Mouse (Mus musculus) midbrain, embryonic 14.5 days (tissue): ENCODE data around the gene Mrpl41. TPM values are rescaled to one million over a fixed set of nuclear protein-coding genes. Genes with fewer than 3 reads are reported as not detected.
A peak's percentile ranks its signal among the peaks of the same experiment; 100 is the strongest.
"Not testable (repeated sequence)": the region's sequence is repeated elsewhere in the genome, so short reads cannot be mapped to it uniquely, and the experiment has no call there.

ENCODE experiments used
- ATAC-seq: fragments of 200-750 bp; cut with Nextera tagmentation; 2 replicates; pipeline ENCODE4 v1.8.0; 2017; ENCODE audit warnings: moderate number of reproducible peaks, moderate library complexity; ENCODE audit not compliant: low FRiP score, low TSS enrichment
- DNase-seq: peaks from one replicate; pipeline ENCODE4 v3.0.0-alpha.2; 2015
- H3K27ac ChIP-seq: fragments of 300-500 bp; sonication (generic); replicated peaks from 2 replicates; pipeline ENCODE4 v1.5.1; 2014; ENCODE audit warnings: mild to moderate bottlenecking, low read depth, low read length, moderate library complexity
- H3K27me3 ChIP-seq: fragments of 300-500 bp; sonication (generic); 2 replicates; pipeline ENCODE4 v1.6.1; 2014; ENCODE audit warnings: low read length, control low read depth, mixed read lengths; ENCODE audit not compliant: control insufficient read depth, insufficient read depth
- H3K36me3 ChIP-seq: fragments of 300-500 bp; sonication (generic); 2 replicates; pipeline ENCODE4 v1.6.1; 2014; ENCODE audit warnings: low read length, control low read depth; ENCODE audit not compliant: control insufficient read depth, insufficient read depth
- H3K4me1 ChIP-seq: fragments of 300-500 bp; sonication (generic); 2 replicates; pipeline ENCODE4 v1.6.1; 2014; ENCODE audit warnings: mild to moderate bottlenecking, antibody characterized with exemption, low read length, control low read depth; ENCODE audit not compliant: control insufficient read depth, insufficient read depth
- H3K4me2 ChIP-seq: fragments of 300-500 bp; sonication (generic); 2 replicates; pipeline ENCODE4 v1.6.1; 2014; ENCODE audit warnings: mild to moderate bottlenecking, low read length, moderate library complexity
- H3K4me3 ChIP-seq: fragments of 300-500 bp; sonication (generic); replicated peaks from 2 replicates; pipeline ENCODE4 v1.5.1; 2014; ENCODE audit warnings: low read depth, low read length
- H3K9ac ChIP-seq: fragments of 300-500 bp; sonication (generic); replicated peaks from 2 replicates; pipeline ENCODE4 v1.6.1; 2014; ENCODE audit warnings: mild to moderate bottlenecking, low read length, moderate library complexity
- H3K9me3 ChIP-seq: fragments of 300-500 bp; sonication (generic); 2 replicates; pipeline ENCODE4 v1.6.1; 2016; ENCODE audit warnings: low read length, control low read depth, mixed read lengths; ENCODE audit not compliant: control insufficient read depth
- WGBS: fragments of 180-500 bp; shearing (Covaris S2); extraction: QIAGEN DNeasy Blood & Tissue Kit; methylation state at CpG from one replicate; pipeline ENCODE4 v1.1.7; 2014; 5-methylcytosine and 5-hydroxymethylcytosine counted together
- polyA plus RNA-seq: library from polyadenylated mRNA; unstranded; fragments of >200 nt; fragmentation: Nextera tagmentation; extraction: Ambion mirVana; gene quantifications from 2 replicates; pipeline ENCODE4 v1.2.1, GENCODE M21; 2014

Gene Mrpl41
- polyA plus RNA-seq, 1 experiment from 2014 or later, result 160 TPM

- Histone ChIP-seq H3K4me3 (no peak overlapping the region), H3K36me3 (no peaks in the 10 kb centered on the region), H3K4me1 (no peaks in the 10 kb centered on the region), H3K27me3 (no peaks in the 10 kb centered on the region), H3K9ac (no peak overlapping the region), H3K27ac (no peak overlapping the region), H3K9me3 (no peaks in the 10 kb centered on the region), H3K4me2 (no peak overlapping the region)
- no peak for DNase-seq
- ATAC-seq, result no peak
- 70% methylated on average over 2 of the region's 2 CpGs for WGBS
Observed at GRCm38 (mm10) chr2:24987762-24988161, 12.9 kb upstream of the Mrpl41 start.

GRCm38 (mm10) chr2:24976960-24977359 is 2.1 kb upstream of the Mrpl41 start:
- Histone ChIP-seq H3K27ac (no peak overlapping the region), H3K9ac (no peak overlapping the region), H3K4me2 (no peak overlapping the region), H3K4me1 (peaks cover 20% of the 10 kb centered on the region), H3K27me3 (no peaks in the 10 kb centered on the region), H3K4me3 (no peak overlapping the region), H3K9me3 (no peaks in the 10 kb centered on the region), H3K36me3 (peaks cover 15% of the 10 kb centered on the region)
- DNase-seq, result no peak
- 91% methylated on average over 5 of the region's 5 CpGs for WGBS
- ATAC-seq, result no peak

DNA sequence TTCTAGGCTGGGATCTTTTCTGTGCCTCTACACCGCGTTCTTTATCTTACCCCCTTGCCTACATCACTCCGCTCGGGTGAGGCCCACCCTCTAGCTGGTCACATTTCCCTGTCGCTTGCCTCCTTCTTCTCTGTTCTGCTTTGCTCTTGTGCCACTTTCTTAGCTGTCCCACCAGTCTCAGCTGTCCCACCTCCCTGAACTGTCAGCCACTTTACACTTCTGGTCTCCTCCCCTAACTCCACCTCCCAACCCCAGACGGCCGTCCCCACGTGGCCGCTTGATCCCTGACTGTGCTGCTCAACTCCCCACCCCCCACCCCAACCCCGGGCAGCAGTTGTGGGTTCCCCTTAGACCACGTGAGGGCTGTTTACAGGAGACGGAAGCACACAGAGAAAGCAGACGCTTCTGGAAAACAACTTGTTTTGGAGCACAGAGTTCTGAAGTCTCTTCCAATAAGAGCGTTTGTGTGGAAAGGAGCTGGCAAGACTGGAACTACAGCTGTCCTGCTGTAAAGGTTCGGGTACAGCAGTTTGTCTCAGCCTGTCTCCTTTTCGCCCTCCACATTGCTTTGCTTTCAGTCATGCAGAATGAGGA is 903 bp upstream of the Mrpl41 start, which contains the start of gene Pnpla7:
TSS of gene Pnpla7 (plus strand) at position 330 of the 594 bp plus-strand sequence.
- DNase-seq (peak; percentile 62), ATAC-seq (peak; percentile 28)
- Histone ChIP-seq H3K4me3 (peak within 1 kb of the TSS; percentile 63), H3K27me3 (no peaks in the 10 kb centered on the region), H3K9me3 (no peaks in the 10 kb centered on the region), H3K9ac (peak within 1 kb of the TSS; percentile 84), H3K4me2 (peak within 1 kb of the TSS; percentile 64), H3K36me3 (peaks cover 26% of the 10 kb centered on the region), H3K4me1 (peaks cover 20% of the 10 kb centered on the region), H3K27ac (peak within 1 kb of the TSS; percentile 88)
- 1% methylated on average over 16 of the region's 16 CpGs for WGBS

GRCm38 (mm10) chr2:24974452-24974851 is 446 bp downstream of the Mrpl41 start:
- H3K36me3 ChIP-seq, result peaks cover 40% of the 10 kb centered on the region
- 2% methylated on average over 17 of the region's 17 CpGs for WGBS
- ATAC-seq, result 0 out of 2 replicates have a peak, but pooled peaks have one; percentile 0
- H3K27ac ChIP-seq, result peak overlapping the region; percentile 88
- peak overlapping the region; percentile 64 for H3K4me2 ChIP-seq
- peak overlapping the region; percentile 84 for H3K9ac ChIP-seq
- H3K27me3 ChIP-seq, H3K9me3 ChIP-seq, DNase-seq: not testable (repeated sequence)
- H3K4me3 ChIP-seq, result peak overlapping the region; percentile 63
- peaks cover 20% of the 10 kb centered on the region for H3K4me1 ChIP-seq

DNA sequence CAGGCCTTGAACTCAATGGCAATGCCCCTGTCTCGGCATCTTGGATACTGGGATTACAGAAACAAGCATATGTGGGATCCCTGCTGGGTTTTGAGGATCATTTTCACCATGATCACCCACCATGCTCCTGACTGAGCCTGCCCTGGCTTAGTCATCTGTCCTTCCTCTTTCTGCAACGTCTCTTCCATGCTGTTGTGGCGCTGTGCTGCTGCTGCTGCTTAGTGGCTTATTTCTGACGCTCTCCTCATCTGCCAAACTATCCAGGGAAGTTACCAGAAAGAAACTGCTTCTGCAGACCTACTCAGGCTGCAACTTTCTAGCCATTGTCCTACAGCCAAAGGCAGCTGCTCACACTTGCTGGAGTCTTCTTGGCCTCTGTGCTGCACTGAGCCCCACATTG is 4.5 kb downstream of the Mrpl41 start:
- Histone ChIP-seq H3K4me2 (no peak overlapping the region), H3K36me3 (peaks cover 74% of the 10 kb centered on the region), H3K27ac (no peak overlapping the region), H3K9ac (no peak overlapping the region), H3K27me3 (no peaks in the 10 kb centered on the region), H3K4me3 (no peak overlapping the region), H3K9me3 (no peaks in the 10 kb centered on the region), H3K4me1 (peaks cover 12% of the 10 kb centered on the region)
- no peak for DNase-seq
- 91% methylated on average over 4 of the region's 4 CpGs for WGBS
- ATAC-seq, result no peak

DNA sequence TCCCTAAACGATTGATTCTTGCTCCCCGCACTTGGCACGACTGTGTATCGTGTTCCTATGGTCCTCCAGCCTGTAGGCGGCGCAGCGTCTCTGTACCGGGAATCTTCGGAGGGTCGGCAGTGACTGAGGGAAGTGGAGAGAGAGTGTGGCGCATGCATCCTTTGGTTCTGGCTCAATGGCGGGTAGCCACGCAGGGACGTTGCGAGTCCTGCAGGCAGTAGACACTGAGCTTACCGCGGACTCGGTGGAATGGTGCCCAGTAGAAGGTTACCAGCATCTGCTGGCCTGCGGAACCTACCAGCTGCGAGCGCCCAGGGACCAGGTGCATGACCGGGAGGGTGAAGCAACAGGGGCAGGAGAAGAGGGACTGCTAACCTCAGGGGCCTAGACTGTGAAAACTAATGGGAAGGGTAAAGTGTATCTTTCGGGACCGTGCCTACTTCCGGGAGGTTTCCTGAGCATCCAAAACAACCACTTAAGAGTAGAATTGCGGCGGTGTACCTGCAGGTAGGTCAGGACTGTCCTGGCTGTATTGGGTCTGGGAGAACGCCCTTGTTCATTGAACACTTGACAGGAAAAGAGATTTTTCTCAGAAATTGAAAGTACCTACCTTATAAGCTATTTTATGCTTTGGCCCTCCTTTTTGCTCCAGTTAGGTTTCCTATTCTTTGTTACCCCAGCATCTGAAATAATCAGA is 12.4 kb downstream of the Mrpl41 start, which contains the start of gene Dph7:
TSS of gene Dph7 (plus strand) at position 97 of the 697 bp plus-strand sequence.
- Histone ChIP-seq H3K27me3 (no peaks in the 10 kb centered on the region), H3K36me3 (peaks cover 55% of the 10 kb centered on the region), H3K4me2 (peak within 1 kb of the TSS; percentile 82), H3K9me3 (no peaks in the 10 kb centered on the region), H3K9ac (peak within 1 kb of the TSS; percentile 70), H3K4me1 (peaks cover 9% of the 10 kb centered on the region), H3K27ac (peak within 1 kb of the TSS; percentile 50; the same call in 1 of the 2 replicates), H3K4me3 (peak within 1 kb of the TSS; percentile 61)
- WGBS, result under 1% methylated on average over 28 of the region's 28 CpGs
- DNase-seq, result peak; percentile 95
- peak; percentile 90 for ATAC-seq

DNA sequence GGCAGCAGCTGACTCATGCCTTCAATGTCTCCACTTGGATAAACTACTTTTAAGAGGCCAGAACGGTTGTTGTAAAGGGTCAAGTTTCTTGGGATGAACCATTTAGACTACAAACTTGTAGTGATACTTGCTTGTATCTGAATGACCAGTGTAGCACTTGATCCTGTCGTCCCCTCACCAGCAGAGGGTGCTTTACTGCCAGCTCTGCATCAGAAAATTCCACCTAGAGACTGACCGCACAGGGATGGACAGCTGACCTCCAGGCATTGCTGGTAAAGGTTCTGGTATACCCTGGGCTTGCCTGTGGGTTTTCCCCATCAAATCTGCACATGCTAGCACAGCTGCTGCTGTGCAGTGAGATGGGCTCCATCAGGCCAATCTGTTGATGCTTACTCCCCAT is 14.0 kb downstream of the Mrpl41 start:
- Histone ChIP-seq H3K9ac (no peak overlapping the region), H3K4me2 (no peak overlapping the region), H3K27ac (no peak overlapping the region), H3K36me3 (peaks cover 59% of the 10 kb centered on the region), H3K4me3 (no peak overlapping the region), H3K4me1 (peaks cover 9% of the 10 kb centered on the region), H3K27me3 (no peaks in the 10 kb centered on the region), H3K9me3 (no peaks in the 10 kb centered on the region)
- no peak for ATAC-seq
- DNase-seq, result peak; percentile 48
- 35% methylated on average over 3 of the region's 3 CpGs for WGBS

DNA sequence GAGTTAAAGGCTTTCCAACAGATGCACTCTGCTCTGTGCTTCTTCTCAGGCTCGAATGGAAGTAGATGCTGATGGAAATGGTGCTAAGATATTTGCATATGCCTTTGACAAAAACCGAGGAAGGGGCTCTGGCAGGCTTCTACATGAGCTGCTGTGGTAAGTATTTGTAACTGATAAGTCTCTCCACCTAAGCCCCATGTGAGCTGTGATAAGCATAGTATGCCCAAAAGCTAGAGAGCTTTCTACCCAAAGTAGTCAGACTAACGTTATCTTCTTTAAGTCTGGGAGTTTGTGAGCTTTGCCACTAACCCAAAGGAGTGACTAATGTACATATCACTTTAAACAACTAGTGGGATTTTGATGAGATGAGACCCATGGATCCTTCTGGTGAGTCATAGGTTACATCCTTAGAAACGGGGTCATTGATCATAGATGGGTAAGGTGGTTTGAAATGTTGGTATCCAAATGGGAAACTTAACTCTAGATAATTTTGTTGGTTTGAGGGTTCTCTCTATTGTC is 22.3 kb downstream of the Mrpl41 start:
- Histone ChIP-seq H3K4me2 (no peak overlapping the region), H3K4me1 (peaks cover 13% of the 10 kb centered on the region), H3K27ac (no peak overlapping the region), H3K9ac (no peak overlapping the region), H3K27me3 (no peaks in the 10 kb centered on the region), H3K9me3 (no peaks in the 10 kb centered on the region), H3K4me3 (no peak overlapping the region), H3K36me3 (peaks cover 57% of the 10 kb centered on the region)
- no peak for ATAC-seq
- DNase-seq, result no peak
- 89% methylated on average over 4 of the region's 4 CpGs for WGBS
